Mouse (Mus musculus): ENCODE data around the gene Gm5678.

DNA sequence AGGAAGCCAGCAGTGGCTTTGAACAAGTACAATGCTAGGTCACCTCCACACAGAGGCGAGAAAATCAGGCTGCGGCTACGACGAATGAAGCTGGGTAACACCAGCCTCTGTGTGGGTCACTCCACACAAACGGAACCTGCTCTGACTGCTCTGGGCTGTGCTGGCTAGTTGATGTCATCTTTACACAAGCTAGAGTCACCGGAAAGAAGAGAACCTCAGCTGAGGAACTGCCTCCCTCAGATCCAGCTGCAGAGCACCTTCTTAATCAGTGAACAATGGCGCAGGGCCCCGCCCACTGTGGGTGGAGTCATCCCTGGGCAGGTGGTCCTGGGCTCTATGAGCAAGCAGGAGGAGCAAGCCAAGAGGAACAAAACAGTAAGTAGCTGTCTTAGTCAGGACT, 41.5 kb upstream of the Gm5678 start:
- TF ChIP-seq CTCF (conservative IDR thresholded peaks at IDR 0.05; ENCODE audit: low read length): no peak
- no peak for TF ChIP-seq NANOG (IDR thresholded peaks at IDR 0.05; ENCODE audit: borderline replicate concordance, low read length)

Data from E14TG2a.4 (cell line).